Mouse (Mus musculus) common myeloid progenitor, adult 5-6 weeks (primary cell): Measurements from ENCODE around the gene Edaradd. TPM values are rescaled to one million over a fixed set of nuclear protein-coding genes. Genes with fewer than 3 reads are reported as not detected.
A peak's percentile ranks its signal among the peaks of the same experiment; 100 is the strongest.
"Not testable (repeated sequence)": the region's sequence is repeated elsewhere in the genome, so short reads cannot be mapped to it uniquely, and the experiment has no call there.

Experiments
- ATAC-seq: replicated peaks from 2 replicates; pipeline ENCODE4 v1.8.0; 2016; ENCODE audit warnings: low read depth, mild to moderate bottlenecking, moderate TSS enrichment, inconsistent platforms; ENCODE audit not compliant: poor library complexity, severe bottlenecking
- total RNA-seq: library from RNA; stranded (forward); fragments of 200-1000, 187-1606 nt; gene quantifications from 2 replicates; pipeline ENCODE4 v1.2.3, GENCODE M21; 2017

The Edaradd gene
- total RNA-seq, 1 experiment from 2014 or later: 0.23 TPM

DNA sequence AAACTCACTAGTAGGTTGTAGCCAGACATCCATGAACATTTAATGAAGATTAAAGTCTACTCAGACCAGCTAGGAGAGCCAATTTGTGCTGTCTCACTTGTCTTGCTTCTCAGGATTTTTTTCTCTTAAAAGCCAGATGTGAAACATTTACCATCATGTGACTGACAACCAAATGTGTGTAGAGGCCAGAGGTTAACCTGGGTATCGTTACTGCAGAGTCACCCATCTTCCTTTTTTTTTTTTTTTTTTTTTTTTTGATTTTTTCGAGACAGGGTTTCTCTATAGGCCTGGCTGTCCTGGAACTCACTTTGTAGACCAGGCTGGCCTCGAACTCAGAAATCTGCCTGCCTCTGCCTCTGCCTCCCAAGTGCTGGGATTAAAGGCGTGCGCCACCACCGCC, 56.1 kb downstream of the Edaradd start:
- ATAC-seq: not testable (repeated sequence)

DNA sequence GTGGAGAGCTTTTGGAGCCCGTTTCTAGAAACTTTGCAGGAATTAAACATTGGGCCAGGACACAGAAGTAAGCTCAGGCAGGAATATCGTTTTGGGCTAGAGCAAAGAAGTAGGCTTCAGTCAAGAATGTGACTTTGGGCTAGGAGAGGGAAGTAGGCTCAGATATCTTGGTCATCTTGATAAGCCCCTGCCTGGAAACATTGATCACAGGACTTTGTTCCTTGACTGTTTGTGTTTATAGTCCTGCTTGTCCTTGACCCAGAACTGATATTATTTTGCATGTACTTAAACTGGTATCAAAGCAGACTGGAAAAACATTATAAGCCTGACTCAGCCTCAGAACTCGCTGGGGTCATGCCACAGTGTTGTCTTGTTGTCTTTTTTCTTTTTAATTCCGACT, 57.6 kb downstream of the Edaradd start:
- ATAC-seq: no peak

DNA sequence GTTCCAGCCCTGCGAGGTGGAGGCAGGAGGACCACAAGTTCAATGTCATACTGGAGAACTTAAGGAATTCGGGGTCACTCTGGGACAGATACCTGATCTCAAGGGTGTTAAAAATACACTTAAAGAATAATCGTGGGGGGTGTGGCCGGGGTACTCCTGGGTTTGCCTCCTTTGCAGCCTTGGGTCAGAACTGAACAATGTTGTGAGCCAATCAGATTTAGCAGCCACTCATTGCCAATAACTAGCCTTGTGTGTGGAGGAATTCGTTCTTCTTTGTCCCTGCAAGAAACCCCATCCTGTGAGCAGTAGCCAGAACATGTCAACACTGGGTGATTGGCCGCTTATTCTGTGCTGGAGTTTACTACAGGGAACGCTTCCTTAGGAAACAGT, 58.5 kb downstream of the Edaradd start:
- no peak; the same call in 1 of the 2 replicates for ATAC-seq

DNA sequence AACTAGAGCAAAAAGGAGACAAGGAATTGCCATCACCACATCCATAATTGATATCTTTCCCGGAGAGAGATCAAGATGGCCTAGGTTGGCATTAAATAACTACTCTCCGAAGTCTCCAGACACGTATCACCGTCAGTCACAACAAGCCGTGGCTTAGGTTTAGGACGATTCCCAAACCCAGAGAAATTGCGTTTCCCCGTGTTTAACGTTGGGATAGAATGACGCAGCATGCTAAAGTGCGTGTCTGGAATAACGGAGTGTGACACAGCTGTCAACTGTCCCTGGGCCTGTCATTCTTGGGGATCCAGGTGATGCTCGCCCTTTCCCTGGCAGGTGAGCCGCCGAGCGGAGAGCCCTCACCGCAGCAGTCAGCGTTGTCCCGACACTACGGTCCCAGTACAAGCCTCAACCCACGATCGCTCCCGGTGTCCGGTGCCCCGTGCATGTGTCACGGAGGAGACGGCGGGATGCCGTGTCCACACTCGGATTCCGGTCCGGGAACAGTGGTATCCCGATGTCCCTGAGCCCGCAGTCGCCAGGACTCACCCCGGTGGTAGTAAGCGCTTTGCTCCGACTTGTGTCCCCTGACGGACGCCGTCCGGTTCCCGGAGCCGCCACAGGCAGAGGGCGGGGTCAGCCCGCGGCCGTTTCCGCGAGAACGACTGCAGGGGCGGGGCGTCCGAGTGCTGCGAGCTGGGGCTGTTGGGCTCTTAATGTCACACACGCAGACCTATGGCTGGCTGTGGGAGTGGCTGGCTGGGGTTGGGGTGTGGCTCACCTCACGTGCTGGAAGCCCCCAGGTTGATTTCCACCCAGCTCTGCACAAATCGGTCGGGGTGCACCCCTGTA, 59.1 kb downstream of the Edaradd start:
- ATAC-seq: peak; percentile 92

DNA sequence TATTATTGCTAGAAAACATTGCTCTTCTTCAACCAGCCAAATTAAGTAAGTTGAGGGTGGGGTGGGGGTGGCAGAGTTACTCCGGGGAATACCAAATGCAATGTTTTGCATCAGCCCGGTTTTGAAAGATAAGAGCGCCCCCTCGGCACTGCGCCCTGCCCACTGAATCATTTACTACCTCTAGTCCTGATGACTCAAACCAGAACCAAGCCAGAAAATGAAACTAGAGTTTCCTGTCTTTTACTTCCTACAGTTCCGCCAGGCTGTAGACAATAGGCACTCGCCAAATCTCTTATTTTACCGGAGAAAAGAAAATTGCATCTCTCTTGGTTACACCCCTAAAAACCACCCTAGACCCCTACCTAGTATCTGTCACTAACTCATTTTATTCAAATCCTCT, 59.8 kb downstream of the Edaradd start:
- peak; percentile 65 for ATAC-seq

DNA sequence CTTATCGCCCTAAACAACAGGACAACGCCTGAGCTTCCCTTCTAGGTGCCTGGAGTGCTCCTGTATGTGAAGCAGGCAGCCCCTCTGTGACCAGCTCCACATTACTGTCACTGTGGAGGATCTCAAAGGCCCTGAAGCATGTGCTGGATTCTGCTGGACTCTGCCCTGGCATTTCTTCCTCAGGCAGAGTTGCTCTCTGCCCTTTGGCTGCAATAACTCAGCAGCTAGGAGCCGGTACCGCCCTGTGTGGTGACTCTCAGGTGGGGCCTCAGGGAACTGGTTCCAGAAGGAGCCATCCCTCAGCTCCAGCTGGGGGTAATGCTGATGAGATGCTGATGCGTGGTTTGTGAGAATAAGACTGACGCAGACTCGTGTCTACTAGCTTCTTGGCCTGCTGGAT, 63.5 kb downstream of the Edaradd start:
- ATAC-seq: no peak

DNA sequence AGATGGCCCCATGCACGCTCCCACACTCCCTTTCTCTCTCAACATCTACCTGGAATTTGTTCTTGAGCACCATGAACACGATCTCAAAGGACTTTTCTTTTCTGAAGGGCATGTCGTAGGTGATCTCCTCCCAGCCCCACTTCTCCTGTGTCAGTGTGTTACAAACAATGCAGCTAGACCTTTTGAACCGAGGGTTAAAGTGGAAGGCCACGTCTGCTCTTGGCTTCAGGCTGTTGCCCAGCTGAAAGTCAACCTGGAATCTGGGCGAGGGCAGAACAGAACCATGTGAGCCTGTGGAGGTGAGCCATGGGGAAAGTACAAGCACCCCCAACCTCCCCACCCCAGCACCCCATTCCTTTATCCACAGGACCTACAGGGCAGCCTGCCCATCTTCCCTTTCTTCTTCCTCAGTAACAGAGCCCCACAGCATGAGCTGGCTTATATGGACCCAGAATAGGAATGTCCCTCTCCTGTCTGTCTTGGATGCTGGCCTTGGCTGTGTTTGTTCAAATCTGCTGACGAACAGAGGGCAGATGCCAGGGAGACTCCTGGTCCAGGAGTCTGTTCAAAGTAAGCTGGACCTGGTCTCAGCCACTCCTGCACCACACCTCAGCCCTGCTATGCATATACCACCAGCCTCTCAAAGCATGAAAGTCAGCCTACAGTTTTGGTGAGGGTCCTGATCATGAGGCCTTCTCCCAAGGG, 65.4 kb downstream of the Edaradd start:
- ATAC-seq: no peak

DNA sequence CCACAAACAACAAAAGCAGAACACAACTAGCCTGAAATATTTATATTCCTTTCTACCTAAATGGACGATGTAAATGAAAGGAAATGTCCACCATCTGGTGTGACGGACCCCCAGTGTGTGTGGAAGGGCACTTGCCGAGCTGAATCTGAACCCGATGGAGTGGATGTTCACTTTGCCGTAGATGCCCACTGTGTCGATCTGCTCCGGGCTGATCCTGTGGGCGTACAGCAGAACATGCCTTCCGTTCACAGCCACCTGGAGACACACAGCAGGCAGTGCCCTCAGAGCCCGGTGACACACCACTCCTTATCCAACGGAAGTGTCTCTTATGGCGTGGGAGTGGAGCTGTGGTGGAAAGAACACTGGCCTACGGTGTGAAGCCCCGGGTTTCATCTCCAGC, 67.1 kb downstream of the Edaradd start:
- no peak for ATAC-seq

DNA sequence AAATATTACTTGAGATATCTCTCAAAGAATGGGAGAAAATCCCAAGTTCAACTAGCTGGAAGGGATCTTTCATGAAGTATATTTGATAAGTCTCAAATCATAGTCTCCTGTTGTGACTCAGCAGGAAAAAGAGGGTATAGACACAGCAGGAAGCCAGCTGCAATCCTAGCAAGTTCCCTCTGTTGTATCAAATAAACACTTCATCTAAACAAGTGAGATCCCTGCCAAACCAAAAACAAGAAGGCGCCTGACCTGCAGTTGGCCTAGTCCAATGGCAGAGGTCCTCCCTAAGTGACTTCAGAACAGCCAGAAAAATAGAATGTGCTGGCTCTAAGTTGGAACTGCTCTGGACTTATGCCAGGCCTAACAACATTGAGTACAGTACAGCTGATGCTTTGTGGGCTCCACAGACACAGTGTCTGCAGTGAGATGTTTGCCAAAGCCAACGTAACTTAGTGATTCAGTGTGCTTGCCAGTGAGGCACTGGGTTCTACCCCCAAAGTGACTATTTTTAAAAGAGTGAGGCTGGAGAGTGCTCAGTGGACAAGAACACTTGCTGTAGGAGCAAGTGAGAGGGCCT, 78.1 kb downstream of the Edaradd start:
- ATAC-seq: no peak

DNA sequence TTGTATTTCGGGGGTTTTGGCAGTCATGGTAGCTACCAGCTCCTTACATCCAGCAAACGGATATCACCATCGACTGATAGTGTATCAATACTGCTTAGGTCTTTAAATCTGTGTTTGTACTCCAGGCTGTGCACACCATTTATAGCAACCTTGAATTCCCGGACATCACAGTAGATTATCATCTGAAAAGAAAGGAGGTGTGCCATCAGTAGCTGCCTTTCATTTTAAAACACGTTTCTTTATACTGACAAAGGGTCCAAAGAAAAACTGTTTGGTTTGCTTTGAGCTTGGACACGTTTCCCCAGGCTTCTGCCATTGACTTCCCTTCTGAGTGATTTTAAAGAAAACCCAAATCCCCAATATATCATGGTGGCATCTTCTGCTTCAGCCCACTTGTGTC, 79.4 kb downstream of the Edaradd start:
- ATAC-seq: no peak

DNA sequence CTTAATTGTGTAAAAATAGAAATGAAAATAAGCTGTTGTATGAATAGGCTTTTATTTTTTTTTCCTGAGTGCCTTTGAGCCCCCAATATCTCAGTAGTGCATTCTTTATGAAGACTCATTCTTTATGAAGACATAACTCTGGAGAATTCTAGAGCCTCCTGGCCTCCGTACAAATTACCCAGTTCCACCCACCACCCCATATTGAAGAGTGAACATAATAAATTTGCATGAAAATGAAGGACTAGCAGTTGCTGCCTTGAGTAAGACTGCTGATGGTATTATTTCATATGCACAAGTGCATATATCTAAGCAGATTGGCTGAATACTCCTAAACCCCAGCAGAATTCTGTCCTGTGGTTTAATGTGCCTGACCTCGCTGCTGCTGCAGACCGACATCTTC, 80.7 kb downstream of the Edaradd start:
- ATAC-seq: no peak

DNA sequence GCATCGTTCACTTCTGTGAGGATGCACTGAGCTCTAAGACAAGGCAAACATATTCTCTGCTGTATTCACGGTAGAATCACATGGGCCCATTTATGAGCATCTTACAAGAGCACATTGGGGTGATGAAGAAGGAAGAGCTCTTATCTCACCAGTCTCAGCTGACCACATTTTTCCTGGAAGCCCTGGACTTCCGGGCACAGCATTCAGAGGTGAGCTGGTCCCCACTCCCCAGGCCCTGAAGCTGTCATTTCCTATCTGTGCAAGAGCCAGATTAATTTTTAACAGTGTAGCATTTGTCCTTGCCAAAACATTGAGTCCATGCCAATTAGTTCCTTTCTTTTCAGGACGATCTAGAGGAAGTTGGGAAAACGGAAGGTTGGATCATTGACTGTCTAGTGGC, 86.4 kb downstream of the Edaradd start:
- no peak for ATAC-seq

DNA sequence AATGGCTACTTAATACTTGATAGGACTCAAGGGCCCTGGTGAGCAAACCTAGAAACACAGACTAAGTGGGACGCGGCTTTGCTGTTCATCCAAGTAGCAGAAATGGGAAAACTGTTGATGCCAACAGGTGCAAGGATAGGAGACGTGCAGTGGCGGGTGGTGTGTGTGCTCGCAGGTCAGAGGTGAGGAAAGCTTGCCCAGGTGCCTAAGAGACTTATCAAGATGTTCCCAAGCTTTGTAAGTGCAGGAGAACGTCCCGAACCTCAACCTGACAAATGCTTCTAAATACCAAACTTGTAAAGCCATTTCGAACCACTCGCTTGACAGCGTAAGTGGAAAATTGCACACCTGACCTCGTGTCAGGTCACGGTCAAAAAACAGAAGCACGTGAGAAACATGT, 91.7 kb downstream of the Edaradd start:
- no peak for ATAC-seq

Other genes with a start within 250 kb of the Edaradd start
- not detected in 2 replicates for gene Actn2, start 179.7 kb downstream of the Edaradd start, total RNA-seq
- 119 and 120 TPM in 2 replicates for gene Heatr1, start 125.4 kb downstream of the Edaradd start, total RNA-seq
- 53.0 and 53.8 TPM in 2 replicates for gene Lgals8, start 55.5 kb downstream of the Edaradd start, total RNA-seq
- gene Ero1lb, start 45.4 kb upstream of the Edaradd start, total RNA-seq: 8.8 and 9.0 TPM in 2 replicates